Mouse (Mus musculus) cerebellum, adult 9-11 months (tissue): ENCODE data around the gene Zfp507.

Experiments used
- DNase-seq: peaks from one replicate; pipeline ENCODE4 v3.0.0; 2022

Gene Zfp507

DNA sequence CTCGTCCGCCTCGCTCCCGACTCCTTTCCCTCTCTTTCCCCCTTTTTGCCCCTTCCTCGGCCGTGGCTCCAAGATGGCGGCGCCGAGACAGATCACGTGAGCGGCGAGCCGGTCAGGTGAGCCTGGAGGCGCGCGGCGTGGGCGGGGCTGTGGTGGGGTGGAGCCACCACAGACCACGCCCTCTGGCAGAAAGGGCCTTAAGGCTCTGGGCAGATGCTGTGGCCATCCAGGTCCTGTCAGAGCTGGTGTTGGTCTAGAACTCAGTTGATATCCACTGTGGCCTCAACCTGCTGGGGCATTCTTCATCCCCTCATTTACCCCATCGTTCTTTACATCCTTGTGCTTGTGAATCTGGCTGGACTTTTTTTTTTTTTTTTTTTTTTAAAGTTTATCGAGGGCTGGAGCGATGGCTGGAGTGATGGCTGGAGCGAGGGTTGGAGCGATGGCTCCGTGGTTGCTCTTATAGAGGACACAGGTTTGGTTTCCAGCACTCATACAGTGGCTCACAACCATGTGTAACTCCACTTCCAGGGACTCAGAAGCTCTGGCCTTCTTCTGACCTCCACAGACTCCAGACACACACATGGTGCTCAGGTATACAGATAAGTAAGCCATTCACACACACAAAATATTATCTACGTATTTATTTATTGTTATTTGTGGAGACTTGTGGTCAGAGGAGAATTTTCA lies at the start of gene Zfp507:
Zfp507 (minus strand) TSS at position 98 of the 690 bp plus-strand sequence.
- peak; percentile 87 for DNase-seq

DNA sequence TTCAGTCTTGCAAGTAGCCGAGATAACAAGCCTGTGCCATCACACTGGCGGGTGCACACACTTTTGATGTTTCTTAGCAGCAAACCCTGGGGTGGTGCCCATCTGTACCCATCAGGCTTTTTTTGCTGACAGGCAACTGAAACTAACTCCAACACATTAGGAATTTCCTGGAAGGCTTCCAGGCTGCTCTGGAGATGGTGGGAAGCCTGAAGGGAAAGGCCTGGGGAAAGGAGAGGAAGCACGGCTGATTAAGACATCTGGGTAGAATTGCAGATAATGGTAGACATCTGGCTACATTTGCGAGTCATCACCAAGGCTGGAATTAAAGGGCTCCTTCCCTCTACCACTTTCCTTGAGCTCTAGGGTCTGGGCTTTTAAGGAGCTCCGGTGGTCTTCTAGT lies 47.6 kb upstream of the Zfp507 start:
- no peak for DNase-seq

DNA sequence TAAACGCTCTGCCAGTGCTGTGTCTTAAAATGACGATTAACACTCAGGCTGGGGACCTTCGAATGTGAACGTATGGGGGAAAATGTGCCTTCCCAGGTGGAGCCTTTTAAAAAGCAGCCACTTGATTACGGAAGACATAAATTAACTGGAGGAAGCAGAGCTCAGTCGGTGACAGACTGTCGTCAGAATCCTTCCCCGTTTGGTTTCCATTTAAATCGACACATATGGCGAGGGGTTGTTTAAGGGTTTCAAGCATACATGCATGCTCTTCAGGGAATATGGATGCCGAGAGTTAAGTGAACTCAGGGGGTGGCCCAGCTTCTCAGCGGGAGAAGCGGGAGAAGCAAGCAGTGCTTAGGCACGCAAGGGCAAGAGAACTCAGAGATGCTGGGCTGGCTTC lies 45.7 kb upstream of the Zfp507 start:
- DNase-seq = no peak

DNA sequence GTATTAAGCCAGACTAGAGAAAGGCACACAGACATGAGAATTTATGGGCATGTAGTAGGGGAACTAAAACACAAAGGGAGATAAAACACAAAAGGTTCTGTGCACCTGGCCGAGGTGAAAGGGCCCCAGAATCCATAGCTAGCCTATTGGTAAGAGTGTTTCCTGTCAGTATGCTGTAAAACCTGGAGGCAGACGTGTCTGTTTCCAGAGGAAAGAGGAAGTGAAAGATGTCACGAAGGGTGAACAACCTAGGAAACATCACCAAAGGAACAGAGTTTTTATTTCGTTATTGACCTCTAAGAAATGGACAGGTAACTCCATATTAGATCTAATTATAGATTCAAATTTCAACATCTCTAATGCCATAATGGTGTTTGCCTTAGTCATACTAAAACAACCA lies 37.7 kb upstream of the Zfp507 start:
- DNase-seq = no peak

DNA sequence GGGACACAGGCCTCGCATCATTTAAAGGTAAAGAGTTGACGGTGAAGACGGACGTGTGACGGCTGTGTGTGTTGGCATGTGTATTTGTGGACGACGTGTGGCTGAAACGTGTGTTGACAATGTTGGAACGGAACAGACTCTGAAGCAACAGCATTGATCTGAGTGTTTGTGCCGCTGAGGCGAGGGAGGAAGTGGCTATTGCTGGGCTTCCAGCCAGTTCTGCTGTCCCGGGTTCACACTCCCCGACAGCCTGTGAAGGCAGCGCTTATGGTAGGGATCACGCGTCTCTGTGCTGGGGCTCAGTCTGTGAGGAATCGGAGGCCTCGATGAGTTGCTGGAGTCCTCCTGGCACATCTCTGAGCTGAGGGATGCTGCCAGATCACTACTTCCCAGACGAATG lies 34.0 kb upstream of the Zfp507 start:
- DNase-seq = no peak

DNA sequence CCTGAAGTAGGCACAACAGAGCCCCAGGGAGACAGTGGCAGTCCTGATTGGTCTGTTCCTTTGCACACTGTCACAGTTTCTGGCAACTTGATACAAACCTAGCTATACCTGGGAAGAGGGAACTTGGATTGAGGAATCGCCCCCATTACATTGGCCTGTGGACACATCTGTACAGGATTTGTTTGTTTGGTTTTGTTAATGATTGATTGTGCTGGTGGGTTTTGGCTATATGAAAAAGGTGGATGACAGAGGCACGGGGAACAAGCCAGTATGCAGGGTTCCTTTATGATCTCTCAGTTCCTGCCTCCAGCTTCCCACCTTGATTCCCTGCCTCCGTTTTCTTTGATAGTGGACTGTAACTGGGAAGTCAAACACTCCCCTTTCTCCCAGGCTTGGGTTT lies 33.6 kb upstream of the Zfp507 start:
- DNase-seq = no peak

DNA sequence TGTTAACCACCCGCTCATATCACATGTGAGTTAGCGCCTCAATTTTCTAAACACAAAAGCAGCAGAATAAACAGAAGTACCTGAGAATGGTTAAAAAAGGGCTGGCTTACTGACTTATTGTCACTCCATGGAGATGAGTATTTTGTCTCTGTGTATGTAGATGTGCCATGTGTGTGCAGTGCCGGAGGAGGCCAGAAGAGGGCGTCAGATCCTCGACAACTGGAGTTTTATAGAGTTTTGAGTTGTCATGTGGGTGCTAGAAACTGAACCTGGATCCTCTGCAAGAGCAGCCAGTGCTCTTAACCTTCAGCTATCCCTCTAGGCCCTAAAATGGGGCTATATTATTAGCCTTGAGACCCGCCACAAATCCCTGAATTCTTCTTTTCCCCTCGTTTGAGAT lies 27.3 kb upstream of the Zfp507 start:
- DNase-seq = no peak

DNA sequence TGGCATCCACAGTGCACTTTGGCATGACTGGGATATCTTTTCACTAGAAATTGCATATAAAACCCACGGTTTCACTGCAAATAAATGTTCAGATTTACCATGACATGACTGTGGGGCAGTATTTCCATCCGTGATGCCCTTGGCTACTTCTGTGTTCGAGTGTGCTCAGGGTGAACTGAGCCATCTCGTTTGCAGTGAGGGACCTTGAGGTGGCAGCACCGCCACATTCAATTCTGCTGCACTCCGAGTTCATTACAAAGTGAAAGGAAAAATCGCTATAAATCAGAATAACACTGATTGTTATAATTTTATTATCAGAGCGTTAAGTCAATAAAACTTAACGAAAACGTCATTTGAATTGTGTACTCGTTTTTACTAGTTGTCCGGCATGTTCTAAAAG lies 21.1 kb upstream of the Zfp507 start:
- no peak for DNase-seq

DNA sequence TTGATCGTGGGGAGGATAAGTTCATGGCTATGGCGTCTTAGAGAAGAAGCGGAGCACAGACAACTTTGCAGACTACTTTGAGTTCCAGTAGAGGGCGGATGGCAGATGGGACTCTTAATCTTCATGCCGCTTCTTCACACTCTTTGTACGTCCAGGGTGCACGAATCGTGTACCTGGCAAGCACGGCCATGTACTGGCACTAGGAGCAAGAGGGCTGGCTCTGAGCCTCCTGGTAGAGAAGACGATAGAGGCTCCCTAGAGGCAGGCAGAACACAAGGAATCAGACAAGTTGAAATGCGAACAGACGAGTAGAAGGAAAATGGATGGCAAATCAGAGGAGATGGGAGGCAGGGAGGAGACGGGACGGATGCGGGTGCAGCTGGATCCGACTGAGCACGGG lies 19.5 kb upstream of the Zfp507 start:
- DNase-seq = no peak

DNA sequence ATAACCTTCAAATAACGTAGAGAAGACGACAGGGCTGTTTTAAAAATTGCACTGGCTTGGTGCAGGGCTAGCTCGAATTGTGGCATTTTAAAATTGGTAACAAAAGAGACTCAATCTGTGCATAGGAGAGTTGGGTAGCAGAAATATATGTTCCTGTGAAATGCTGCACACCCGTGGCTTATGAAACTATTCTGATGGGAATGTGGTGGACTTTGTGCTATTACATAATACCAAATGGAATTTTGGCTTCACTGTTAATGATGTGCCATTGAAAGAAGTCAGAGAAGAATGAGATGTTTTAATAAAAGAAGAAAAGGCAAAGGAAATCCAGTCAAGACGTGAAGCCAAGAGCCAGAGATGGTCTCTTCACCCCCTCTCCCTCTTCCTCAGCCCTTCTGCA lies 18.6 kb upstream of the Zfp507 start:
- no peak for DNase-seq

DNA sequence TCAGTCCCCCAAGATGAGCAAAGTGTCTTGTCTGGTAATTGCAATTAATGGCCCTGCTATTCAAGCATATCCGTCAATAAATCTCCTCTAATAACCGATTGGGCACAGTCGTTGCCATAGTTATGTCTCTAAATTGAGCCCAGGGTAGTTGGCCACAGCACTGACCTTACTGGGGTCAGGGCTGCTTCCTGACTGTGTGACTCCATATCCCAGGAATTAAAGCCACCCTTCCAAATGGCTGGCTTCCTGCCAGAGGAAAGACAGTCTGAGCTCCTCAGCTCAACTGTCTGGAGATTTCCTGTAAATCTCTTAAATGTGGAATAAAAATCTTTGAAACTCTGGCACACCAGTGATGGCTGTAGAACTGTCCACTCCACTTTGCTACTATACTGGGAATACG lies 16.7 kb upstream of the Zfp507 start:
- no peak for DNase-seq

DNA sequence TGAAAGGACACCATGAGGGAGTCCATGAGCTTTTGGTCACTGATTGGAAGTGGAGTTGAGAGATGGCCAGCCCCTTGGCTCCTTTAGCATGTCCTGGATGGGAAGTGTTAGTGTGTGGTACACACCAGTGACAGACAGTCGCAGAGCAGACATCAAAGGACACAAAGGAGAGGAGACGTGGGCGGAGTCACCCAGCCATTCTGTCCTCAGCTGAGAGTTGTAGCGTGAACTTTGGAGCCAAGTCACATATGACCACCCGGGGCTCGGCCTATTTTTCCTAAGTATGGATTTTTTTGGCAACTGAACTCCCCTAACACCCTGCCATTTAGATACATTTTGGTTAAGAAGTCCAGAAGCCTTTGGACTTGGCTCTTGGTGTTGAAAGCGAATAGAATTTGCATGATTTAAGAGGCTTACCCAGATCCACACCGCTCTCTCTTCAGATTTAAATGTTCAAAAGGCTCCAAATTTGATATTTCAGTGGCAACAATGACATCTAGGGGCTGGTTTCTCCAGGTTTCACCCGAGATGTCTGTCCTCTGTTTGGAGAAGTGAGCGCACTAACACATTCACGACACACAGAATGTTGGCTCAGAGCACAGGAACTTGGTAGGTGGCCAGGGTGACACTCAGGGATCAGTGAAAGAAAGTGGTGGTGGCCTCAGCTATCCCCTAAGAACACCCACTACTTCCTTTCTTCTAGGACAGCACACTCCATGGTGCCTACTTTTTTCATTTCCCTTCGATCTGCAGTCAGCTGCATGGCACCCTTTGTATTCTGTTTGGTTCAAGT lies 12.2 kb upstream of the Zfp507 start:
- no peak for DNase-seq

DNA sequence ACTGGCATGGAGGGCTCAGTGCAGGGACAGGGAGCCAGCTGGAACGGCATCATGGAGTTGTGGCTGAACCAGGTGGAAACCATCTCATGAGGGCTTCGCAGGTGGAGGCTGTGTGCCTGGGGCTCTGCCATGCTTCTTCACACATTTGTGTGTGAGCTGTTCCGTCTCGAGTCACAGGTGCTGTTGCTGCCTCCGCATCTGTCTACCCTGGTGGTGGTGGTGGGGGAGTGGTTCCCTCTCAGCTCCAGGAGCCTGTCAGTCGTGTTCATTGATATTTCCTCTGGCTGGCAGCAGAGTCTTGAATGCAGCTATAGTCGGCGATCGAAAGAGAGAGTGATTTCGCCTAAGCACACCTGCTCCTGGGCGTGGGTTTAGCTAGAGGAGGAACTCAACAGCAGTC lies 10.5 kb upstream of the Zfp507 start:
- no peak for DNase-seq

DNA sequence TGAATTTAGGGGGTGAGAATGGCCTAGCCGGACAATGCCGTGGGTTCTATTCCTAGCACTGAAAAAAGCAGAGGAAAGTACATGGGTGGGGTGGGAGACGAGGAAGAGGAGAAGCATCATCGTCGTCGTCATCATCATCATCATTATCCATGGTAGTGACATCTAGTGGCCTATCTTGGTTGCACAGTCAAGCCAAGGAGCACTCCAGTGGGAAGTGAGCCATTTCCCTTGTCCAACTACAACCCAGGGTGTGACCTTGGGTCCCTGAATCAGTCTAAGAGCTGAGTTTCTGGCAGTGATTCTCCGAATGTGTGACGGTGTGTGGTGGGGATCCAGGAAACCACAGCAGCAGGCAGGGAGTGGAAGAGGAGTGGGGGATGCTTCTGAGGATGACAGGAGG lies 7.9 kb upstream of the Zfp507 start:
- DNase-seq = no peak

DNA sequence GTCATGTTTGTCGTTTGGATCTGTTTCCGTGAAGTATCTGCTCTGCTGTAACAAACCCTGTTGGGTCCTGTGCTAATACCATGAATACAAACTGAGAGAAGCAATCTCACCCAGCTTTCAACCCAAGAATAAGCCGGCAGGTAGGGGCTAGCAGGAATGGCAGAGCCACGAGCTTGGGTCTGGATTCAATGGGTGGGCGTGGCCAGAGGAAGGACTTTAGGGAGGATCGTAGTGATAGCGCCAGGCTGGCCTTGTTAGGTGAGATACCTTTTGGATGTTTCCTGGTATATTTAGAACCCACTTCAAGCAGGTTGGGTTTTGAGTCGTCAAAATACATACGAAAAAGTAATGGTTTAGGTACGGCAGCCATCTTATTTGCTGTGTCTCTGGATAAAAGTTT lies 1.4 kb upstream of the Zfp507 start:
- peak; percentile 13 for DNase-seq

DNA sequence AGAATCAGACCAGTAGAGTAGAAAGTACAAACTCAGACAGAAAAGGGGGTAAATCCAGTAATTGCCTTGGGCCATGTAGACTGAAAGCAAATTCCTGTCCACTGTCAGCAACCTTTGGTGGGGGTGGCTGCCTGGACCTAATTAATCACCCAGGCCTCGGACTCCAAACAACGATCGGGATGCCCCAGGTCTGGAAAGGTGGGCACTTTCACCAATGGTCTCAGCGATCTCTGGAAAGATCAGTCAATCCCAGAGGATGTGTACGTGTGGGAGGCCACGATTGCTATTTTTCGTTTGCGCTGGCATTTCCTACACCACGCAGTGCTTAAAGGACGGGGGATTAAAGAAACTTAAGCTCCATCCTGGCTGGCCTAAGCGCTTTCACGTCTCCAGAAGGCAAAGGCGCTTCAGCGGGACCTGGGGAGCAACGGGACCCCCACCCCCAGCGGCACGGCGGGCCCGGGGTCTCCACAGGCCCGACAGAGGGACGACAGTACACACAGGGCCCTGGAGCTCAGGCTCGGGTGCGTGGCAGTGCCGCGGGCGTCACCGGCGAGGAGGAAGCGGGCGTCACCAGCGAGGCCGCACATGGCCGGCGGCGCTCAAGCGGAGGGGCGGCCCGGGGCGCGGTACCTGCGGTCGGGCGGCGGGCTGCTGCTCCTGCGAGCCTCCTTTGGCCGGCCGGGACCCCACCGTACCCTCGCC lies 450 bp downstream of the Zfp507 start:
- DNase-seq = no peak

DNA sequence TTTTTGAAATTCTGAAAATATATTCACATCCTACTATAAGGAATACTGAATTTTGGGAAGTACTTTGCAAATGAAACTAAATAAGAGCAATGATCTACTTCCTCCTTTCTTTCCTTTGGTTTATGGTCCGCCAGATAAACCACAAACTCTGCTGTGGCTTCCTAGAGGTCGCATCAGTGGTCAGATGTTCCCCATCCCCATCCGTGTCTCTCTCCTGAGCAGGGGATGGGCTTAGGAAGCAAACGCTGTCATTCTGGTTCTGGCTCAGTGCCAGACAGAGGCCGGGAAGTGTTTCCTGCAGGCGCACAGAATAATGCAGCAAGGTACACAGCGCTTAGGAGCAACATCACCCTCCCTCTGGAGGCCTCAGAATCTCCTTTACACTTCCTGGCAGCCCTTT lies 6.7 kb downstream of the Zfp507 start:
- no peak for DNase-seq

DNA sequence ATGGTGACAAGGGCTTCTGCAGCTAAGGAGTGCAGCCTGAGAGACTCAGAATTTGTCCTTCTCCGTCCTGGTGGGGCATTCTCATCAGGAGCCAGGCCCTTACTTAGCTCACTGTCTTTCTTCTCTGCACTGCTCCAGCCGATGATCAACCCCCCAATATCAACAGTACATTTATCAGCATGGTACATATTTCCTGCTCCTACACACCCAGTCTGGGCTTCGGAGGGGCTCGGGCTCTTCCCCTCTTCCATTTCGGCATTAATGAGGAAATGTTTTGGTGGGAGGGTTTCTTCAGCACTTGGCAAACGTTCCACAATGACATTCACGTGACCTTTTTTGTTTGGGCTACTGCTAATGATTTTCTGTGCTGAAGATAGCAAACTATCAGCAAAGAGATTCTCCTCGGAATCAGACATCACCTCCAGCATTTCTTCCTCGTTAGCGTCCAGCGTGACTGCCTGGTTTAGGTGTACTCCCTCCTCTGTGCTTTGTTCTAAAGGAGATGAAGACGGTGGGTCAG lies 8.6 kb downstream of the Zfp507 start:
- DNase-seq = no peak

DNA sequence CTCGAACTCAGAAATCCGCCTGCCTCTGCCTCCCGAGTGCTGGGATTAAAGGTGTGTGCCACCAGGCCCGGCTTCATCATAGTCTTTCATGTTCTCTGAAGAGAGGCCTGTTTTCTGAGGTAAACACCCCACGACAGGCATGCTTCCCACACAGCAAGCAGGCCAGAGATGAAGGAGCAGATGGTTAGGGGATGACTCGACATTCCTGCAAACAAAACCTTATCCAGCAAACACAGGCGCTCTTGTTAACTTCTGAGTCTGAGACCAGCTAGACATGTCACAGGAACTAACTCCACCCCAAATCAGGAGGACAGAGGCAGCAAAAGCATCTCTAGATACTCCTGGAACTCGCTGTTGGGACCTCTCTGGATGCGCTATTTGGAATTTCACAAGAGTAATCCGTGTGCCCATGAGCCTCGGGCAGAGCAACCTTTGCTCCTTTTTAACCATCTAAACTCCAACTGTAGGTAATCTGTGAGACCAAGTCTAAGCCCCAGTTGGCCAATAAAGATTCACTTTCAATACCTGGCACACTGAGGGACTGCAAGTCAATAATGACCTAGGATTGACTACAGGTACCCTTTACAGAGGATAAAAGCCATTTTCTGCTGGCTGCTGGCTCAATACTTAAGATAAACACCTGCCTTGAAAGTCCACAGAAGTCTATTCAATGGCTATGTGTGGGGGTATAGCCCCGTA lies 10.5 kb downstream of the Zfp507 start:
- DNase-seq = no peak

DNA sequence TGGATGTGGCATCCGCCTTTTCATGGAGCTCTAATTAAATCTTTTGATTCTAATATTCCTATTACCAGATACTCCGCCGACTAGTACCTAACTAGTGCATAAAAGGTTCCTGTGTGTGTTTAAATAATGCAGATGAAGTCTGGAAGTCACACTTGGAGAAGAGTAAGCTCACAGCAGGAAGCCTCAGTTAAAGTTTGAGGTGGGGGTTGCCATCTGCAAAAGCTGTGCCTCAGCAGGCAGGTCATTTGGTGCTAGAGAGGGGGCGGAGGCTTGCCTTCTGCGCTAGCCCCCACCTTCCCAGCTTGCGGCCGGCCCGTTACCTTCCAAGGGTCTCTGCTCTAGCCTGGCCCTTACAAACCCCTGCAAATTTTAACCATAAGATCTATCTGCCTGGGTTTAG lies 11.9 kb downstream of the Zfp507 start:
- DNase-seq = no peak

DNA sequence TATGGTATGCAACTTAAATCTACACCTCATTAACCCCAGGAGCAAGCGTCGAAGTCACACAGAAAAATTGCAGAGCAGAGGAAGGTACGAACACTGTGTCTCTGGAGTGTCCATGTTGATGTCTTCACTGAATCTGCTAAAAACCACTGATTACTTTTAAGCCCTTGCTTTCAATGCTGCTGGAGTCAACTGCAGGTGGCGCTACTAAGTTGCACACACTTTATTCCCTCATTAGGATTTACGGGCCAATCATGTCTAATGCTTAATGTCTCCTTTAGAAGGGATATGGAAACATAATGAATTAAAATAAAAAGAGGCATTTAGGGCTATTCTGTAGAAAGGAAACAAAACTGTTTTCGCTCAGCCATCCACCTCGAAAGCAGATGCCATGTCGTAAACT lies 12.6 kb downstream of the Zfp507 start:
- DNase-seq = no peak

DNA sequence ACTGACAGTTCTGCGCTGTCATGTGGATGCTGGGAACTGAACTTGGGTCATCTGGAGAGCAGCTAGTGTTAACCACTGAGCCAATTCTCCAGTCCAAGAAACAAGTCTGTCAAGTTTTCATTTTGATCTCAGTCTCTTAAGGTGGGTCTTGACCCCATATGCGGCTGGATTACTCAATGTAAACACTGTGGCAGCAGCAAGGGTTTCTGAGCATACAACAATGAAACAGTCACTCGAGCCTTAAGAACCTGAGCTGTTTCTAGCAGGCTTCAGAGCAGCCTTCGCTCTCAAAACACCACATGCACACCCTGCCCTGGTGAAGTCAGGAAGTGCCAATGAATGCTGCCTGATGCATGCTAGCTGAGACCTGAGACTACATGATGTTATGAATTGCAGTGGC lies 17.2 kb downstream of the Zfp507 start:
- no peak for DNase-seq

DNA sequence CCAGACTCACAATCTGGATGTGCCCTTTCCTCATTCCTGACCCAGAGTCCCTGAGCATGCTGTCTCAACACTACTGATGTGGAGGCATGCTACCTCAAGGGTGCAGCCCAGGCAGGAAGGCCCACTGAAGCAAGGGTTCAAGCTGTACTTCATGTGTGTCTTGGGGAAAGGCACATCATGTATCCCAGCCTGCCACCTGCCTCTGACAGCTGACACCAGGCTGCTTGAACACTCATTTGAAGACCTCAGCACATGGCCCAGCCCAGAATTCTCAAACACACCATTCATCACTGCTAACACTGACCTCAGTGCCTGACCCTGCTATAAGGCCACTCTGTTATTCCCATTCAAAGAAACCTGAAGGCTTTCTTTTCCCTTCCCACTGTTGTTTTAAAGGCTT lies 20.6 kb downstream of the Zfp507 start:
- DNase-seq = no peak
